Mouse (Mus musculus) left cerebral cortex, postnatal 25 days (tissue): ENCODE data around the gene Slc22a28. TPM values are rescaled to one million over a fixed set of nuclear protein-coding genes. Genes with fewer than 3 reads are reported as not detected.
"Not testable (repeated sequence)": the region's sequence is repeated elsewhere in the genome, so short reads cannot be mapped to it uniquely, and the experiment has no call there.

Experiments used
- DNase-seq, 2 experiments: peaks; one replicate each; pipeline ENCODE4 v3.0.0; 2022; ENCODE audit warnings: low spot score in 2 of 2, mixed read lengths in 1 of 2
- intact Hi-C: fragments of 180-260 bp; cut with DNase I; formaldehyde crosslinking; loops from one replicate; pipeline ENCODE4 v1.15.1; 2025
- total RNA-seq, 2 experiments: library from RNA; stranded (reverse); gene quantifications; 2 replicates each; pipeline ENCODE4 v1.2.3; 2021

The Slc22a28 gene
- total RNA-seq, result not detected

GRCm38 (mm10) chr19:8131881-8132280 lies at the start of gene Slc22a28:
Slc22a28 (minus strand) TSS chr19:8131982.
- intact Hi-C loops, DNase-seq: not testable (repeated sequence)

DNA sequence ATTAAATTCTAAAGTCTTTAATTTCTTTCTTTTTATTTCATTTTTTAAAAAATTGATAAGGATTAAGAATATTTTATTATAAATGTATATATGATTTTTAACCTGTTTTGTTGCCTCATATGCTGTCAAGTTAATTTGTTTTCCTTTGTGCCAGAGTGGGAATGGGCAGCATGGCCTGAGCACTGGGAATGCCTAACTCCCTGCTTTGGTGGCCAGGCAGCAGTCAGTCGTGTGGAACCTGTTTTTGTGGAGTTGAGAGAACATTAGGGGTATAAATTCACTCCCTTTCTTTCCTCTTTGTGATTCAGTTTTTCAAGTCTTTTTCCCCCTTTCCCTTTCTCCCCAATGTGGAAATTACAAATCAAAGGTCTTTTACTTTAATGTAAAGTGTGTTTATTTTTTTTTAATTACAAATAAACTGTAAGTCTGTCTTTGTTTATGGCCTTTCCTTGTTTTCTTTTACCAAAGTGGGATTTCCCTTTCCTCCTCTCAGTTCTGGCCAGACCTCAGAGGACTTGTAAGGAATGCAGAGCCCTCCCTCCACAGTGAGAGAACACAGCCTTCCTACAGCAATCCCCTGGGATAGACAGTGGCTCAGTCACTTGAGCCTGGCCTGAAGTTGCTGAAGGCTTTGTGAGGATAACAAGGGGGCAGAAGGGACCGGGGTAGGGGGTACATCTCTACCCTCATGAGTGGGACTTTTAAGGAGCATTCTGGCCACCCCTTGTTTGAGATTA lies 17.2 kb upstream of the Slc22a28 start:
- no peak for DNase-seq
- intact Hi-C loops, result no loop called here

DNA sequence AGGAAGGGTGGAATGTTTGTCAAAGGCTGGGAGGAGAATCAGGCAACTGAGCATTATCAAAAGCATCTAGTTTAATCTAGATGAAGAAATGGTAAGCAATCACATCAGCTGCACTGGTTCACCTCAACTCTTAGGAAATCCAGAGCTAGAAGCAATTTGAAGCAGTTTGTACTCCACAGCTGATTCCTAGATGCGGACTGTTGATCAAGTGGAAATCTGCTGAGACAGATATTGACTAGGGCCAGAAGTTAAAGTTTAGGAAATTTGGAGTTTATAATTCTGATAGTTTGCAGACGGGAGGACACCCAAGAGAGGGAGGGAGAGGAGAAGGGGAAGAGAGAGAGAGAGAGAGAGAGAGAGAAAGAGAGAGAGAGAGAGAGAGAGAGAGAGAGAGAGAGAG lies 10.9 kb upstream of the Slc22a28 start:
- DNase-seq, intact Hi-C loops: not testable (repeated sequence)

GRCm38 (mm10) chr19:8134127-8134841 lies 2.5 kb upstream of the Slc22a28 start:
- intact Hi-C loops, result not testable (repeated sequence)

GRCm38 (mm10) chr19:8019904-8020349 lies 111.9 kb downstream of the Slc22a28 start:
- DNase-seq, result peak in 1 of 2 experiments; percentile 1
- intact Hi-C loops, result no loop called here

More at GRCm38 (mm10) chr19:8134127-8134841, 2.5 kb upstream of the Slc22a28 start:
- not testable (repeated sequence) for DNase-seq

- DNase-seq, intact Hi-C loops: not testable (repeated sequence)
Observed at GRCm38 (mm10) chr19:8019329-8019851, 112.4 kb downstream of the Slc22a28 start.

- DNase-seq, intact Hi-C loops: not testable (repeated sequence)
Observed at GRCm38 (mm10) chr19:8018535-8018934, 113.2 kb downstream of the Slc22a28 start.

Other genes with a start within 250 kb of the Slc22a28 start
- not detected for gene Slc22a27, start 166.0 kb downstream of the Slc22a28 start, total RNA-seq
- gene Slc22a29, start 86.9 kb upstream of the Slc22a28 start, total RNA-seq, result not detected